Mouse (Mus musculus) MEL (cell line): ENCODE results near the gene Ebf3.

ENCODE experiments used
- POLR2A ChIP-seq, 2 experiments: IDR thresholded peaks; 2 replicates each; pipeline ENCODE4 v1.6.1; 2011 to 2012; ENCODE audit warnings: low read length in 2 of 2, mild to moderate bottlenecking in 2 of 2, control low read depth in 1 of 2, improper control_type of control experiment in 1 of 2, low read depth in 1 of 2, moderate library complexity in 1 of 2; ENCODE audit not compliant: control insufficient read depth in 1 of 2, insufficient read depth in 1 of 2, poor library complexity in 1 of 2
- TAL1 ChIP-seq: IDR thresholded peaks from 2 replicates; pipeline ENCODE4 v1.6.1; 2012; ENCODE audit warnings: mild to moderate bottlenecking, inconsistent platforms, low read length, moderate library complexity, mixed read lengths
- ZC3H11A ChIP-seq: IDR thresholded peaks from 2 replicates; pipeline ENCODE4 v1.6.1; 2012; ENCODE audit warnings: low read depth, mild to moderate bottlenecking, inconsistent platforms, low read length, improper control_type of control experiment

- no peak for TF ChIP-seq ZC3H11A
- no peak for TF ChIP-seq POLR2A (IDR thresholded peaks at IDR 0.05; ENCODE audit: control insufficient read depth in 1 of 2, insufficient read depth in 1 of 2, low read depth in 1 of 2, low read length in 2 of 2, poor library complexity in 1 of 2)
- no peak for TF ChIP-seq TAL1
Observed at GRCm38 (mm10) chr7:137306127-137306526, 8.1 kb downstream of the Ebf3 start.
